Mouse (Mus musculus) brain, embryonic 14.5 days (tissue): Measurements from ENCODE around the gene Pcnx. TPM values are rescaled to one million over a fixed set of nuclear protein-coding genes. Genes with fewer than 3 reads are reported as not detected.

ENCODE experiments used
- DNase-seq: peaks from one replicate; pipeline ENCODE4 v3.0.0-alpha.2; 2011; ENCODE audit warnings: low read depth
- CTCF ChIP-seq: fragments of 200-500 bp; IDR thresholded peaks from 2 replicates; pipeline ENCODE4 v1.5.1; 2012; ENCODE audit warnings: inconsistent platforms, mild to moderate bottlenecking, moderate library complexity, borderline replicate concordance; ENCODE audit not compliant: insufficient read depth, insufficient read length; ENCODE audit errors: extremely low read depth
- POLR2A ChIP-seq: fragments of 200-500 bp; IDR thresholded peaks from 2 replicates; pipeline ENCODE4 v1.6.1; 2012; ENCODE audit warnings: mild to moderate bottlenecking, inconsistent platforms, borderline replicate concordance; ENCODE audit not compliant: poor library complexity, insufficient read depth, insufficient read length, severe bottlenecking; ENCODE audit errors: extremely low read depth
- polyA plus RNA-seq: library from polyadenylated mRNA; depleted of rRNA; stranded (reverse); fragments of >200 nt; gene quantifications from 2 replicates; pipeline ENCODE4 v1.2.3, GENCODE M21; 2012; rRNA removed

The Pcnx gene
- 34.2 and 46.3 TPM in 2 replicates for polyA plus RNA-seq

- peak; percentile 93 for DNase-seq
- TF ChIP-seq CTCF (peak; percentile 68), POLR2A (peak; percentile 52)
These were observed at the start of gene Pcnx for GRCm38 (mm10) chr12:81859351-81860307. Gene Pcnx, plus strand, starts transcription at chr12:81860023.

- TF ChIP-seq CTCF, result no peak
- TF ChIP-seq POLR2A, result no peak
- peak; percentile 53 for DNase-seq
These were observed 49.4 kb upstream of the Pcnx start for GRCm38 (mm10) chr12:81810417-81810816.

- TF ChIP-seq CTCF (no peak), POLR2A (no peak)
- no peak for DNase-seq
These were observed 45.1 kb upstream of the Pcnx start for GRCm38 (mm10) chr12:81814742-81815141.

- DNase-seq, result peak; percentile 74
- TF ChIP-seq POLR2A (no peak), CTCF (no peak)
These were observed 43.3 kb upstream of the Pcnx start for GRCm38 (mm10) chr12:81816330-81817125.

GRCm38 (mm10) chr12:81817126-81817505, 42.7 kb upstream of the Pcnx start:
- DNase-seq, result peak; percentile 65
- no peak for TF ChIP-seq POLR2A
- TF ChIP-seq CTCF, result no peak

GRCm38 (mm10) chr12:81820700-81821099, 39.1 kb upstream of the Pcnx start:
- peak; percentile 85 for DNase-seq

GRCm38 (mm10) chr12:81822176-81822575, 37.6 kb upstream of the Pcnx start:
- TF ChIP-seq POLR2A (no peak), CTCF (no peak)
- DNase-seq, result no peak

More at GRCm38 (mm10) chr12:81820700-81821099, 39.1 kb upstream of the Pcnx start:
- TF ChIP-seq CTCF (no peak), POLR2A (no peak)

- TF ChIP-seq CTCF, result no peak
- no peak for TF ChIP-seq POLR2A
- no peak for DNase-seq
These were observed 36.9 kb upstream of the Pcnx start for GRCm38 (mm10) chr12:81822778-81823480.

GRCm38 (mm10) chr12:81828355-81828754, 31.5 kb upstream of the Pcnx start:
- TF ChIP-seq CTCF (no peak), POLR2A (no peak)
- DNase-seq, result peak; percentile 80

- TF ChIP-seq CTCF, result no peak
- no peak for TF ChIP-seq POLR2A
- DNase-seq, result no peak
These were observed 27.6 kb upstream of the Pcnx start for GRCm38 (mm10) chr12:81832039-81832738.
